Mouse (Mus musculus) liver, embryonic 11.5 days (tissue): ENCODE data around the gene Enox1. TPM values are rescaled to one million over a fixed set of nuclear protein-coding genes. Genes with fewer than 3 reads are reported as not detected.

ENCODE experiments used
- ATAC-seq: fragments of 200-750 bp; cut with Nextera tagmentation; replicated peaks from 2 replicates; pipeline ENCODE4 v1.8.0; 2017; ENCODE audit warnings: moderate number of reproducible peaks, mild to moderate bottlenecking, moderate TSS enrichment, moderate library complexity; ENCODE audit not compliant: low FRiP score
- DNase-seq: peaks from one replicate; pipeline ENCODE4 v3.0.0-alpha.2; 2017; ENCODE audit warnings: low spot score
- H3K27ac ChIP-seq: fragments of 300-500 bp; sonication (generic); 2 replicates; pipeline ENCODE4 v1.5.1; 2014; ENCODE audit warnings: mild to moderate bottlenecking, low read depth, low read length, control low read depth
- H3K27me3 ChIP-seq: fragments of 300-500 bp; sonication (generic); replicated peaks from 2 replicates; pipeline ENCODE4 v1.6.1; 2014; ENCODE audit warnings: low read length, mixed read lengths; ENCODE audit not compliant: control insufficient read depth, insufficient read depth
- H3K36me3 ChIP-seq: fragments of 300-500 bp; sonication (generic); 2 replicates; pipeline ENCODE4 v1.6.1; 2014; ENCODE audit warnings: mild to moderate bottlenecking, low read length, moderate library complexity, mixed read lengths; ENCODE audit not compliant: control insufficient read depth, insufficient read depth
- H3K4me1 ChIP-seq: fragments of 300-500 bp; sonication (generic); replicated peaks from 2 replicates; pipeline ENCODE4 v1.6.1; 2014; ENCODE audit warnings: low read length, mixed read lengths; ENCODE audit not compliant: control insufficient read depth, insufficient read depth
- H3K4me2 ChIP-seq: fragments of 300-500 bp; sonication (generic); 2 replicates; pipeline ENCODE4 v1.6.1; 2014; ENCODE audit warnings: mild to moderate bottlenecking, control low read depth, moderate library complexity
- H3K4me3 ChIP-seq: fragments of 300-500 bp; sonication (generic); 2 replicates; pipeline ENCODE4 v1.5.1; 2014; ENCODE audit warnings: low read depth, low read length, control low read depth
- H3K9ac ChIP-seq: fragments of 300-500 bp; sonication (generic); 2 replicates; pipeline ENCODE4 v1.6.1; 2014; ENCODE audit warnings: low read depth, low read length, control low read depth
- H3K9me3 ChIP-seq: fragments of 300-500 bp; sonication (generic); 2 replicates; pipeline ENCODE4 v1.6.1; 2016; ENCODE audit warnings: low read length, inconsistent platforms, mixed read lengths; ENCODE audit not compliant: control insufficient read depth
- polyA plus RNA-seq: library from polyadenylated mRNA; unstranded; fragments of >200 nt; fragmentation: Nextera tagmentation; extraction: Ambion mirVana; gene quantifications from 2 replicates; pipeline ENCODE4 v1.2.1, GENCODE M21; 2014

Enox1 gene
- polyA plus RNA-seq, 1 experiment from 2014 or later = 0.92 TPM

- no peak overlapping the region for H3K4me2 ChIP-seq
- no peak overlapping the region for H3K27ac ChIP-seq
- no peak overlapping the region for H3K9ac ChIP-seq
- H3K9me3 ChIP-seq = no peaks in the 10 kb centered on the region; the same call in 1 of the 2 replicates
- DNase-seq (no peak), ATAC-seq (no peak)
- H3K4me1 ChIP-seq = no peaks in the 10 kb centered on the region
- no peaks in the 10 kb centered on the region for H3K27me3 ChIP-seq
- H3K4me3 ChIP-seq = no peak overlapping the region
- H3K36me3 ChIP-seq = no peaks in the 10 kb centered on the region
Measured at GRCm38 (mm10) chr14:77748920-77749319, 592.4 kb downstream of the Enox1 start.

Other genes with a start within 250 kb of the Enox1 start
- gene Ccdc122, start 120.0 kb upstream of the Enox1 start, polyA plus RNA-seq = 2.3 and 3.1 TPM in 2 replicates
- gene Lacc1, start 119.9 kb upstream of the Enox1 start, polyA plus RNA-seq = 8.1 and 8.4 TPM in 2 replicates